Mouse (Mus musculus): Measurements from ENCODE around the gene Bco2. TPM values are rescaled to one million over a fixed set of nuclear protein-coding genes. Genes with fewer than 3 reads are reported as not detected.

Bco2 gene
- total and polyA plus RNA-seq, 3 experiments = 0.07 TPM; not detected in 2

GRCm38 (mm10) chr9:50536603-50537135 lies 18.3 kb downstream of the Bco2 start:
- no peak overlapping the region for H3K9ac ChIP-seq (ENCODE audit: control insufficient read depth, low read depth, low read length, poor library complexity, severe bottlenecking)
- peaks cover 0 to 8% of the 10 kb centered on the region in 2 experiments; a peak in 2 of 4 replicates for H3K36me3 ChIP-seq (ENCODE audit: control insufficient read depth in 1 of 2, insufficient read depth in 2 of 2, low read length in 2 of 2)
- H3K27me3 ChIP-seq (ENCODE audit: control insufficient read depth in 1 of 2, insufficient read depth in 2 of 2, low read length in 2 of 2) = peaks cover 0 to 3% of the 10 kb centered on the region in 2 experiments; a peak in 2 of 4 replicates
- H3K27ac ChIP-seq (ENCODE audit: control insufficient read depth, low read depth, low read length) = no peak overlapping the region
- no peaks in the 10 kb centered on the region for H3K79me2 ChIP-seq (ENCODE audit: control insufficient read depth, insufficient read depth, low read length, poor library complexity)
- DNase-seq (ENCODE audit: low read depth, low spot score) = peak; percentile 47
- TF ChIP-seq POLR2AphosphoS5 (IDR thresholded peaks at IDR 0.05; ENCODE audit: borderline replicate concordance, low read depth, low read length) (no peak), EP300 (IDR thresholded peaks at IDR 0.05; ENCODE audit: low read depth in 1 of 2, low read length in 2 of 2) (0 out of 4 replicates have a peak, but pooled peaks of 1 of the 2 experiments have one; percentile 12), GATA1 (IDR thresholded peaks at IDR 0.05; ENCODE audit: low read depth, low read length) (peak; percentile 24; the same call in 1 of the 2 replicates)
- peaks cover 2 to 14% of the 10 kb centered on the region in 2 experiments; a peak in 3 of 4 replicates for H3K4me1 ChIP-seq (ENCODE audit: control insufficient read depth in 1 of 2, insufficient read depth in 2 of 2, low read length in 2 of 2)
- H3K4me3 ChIP-seq (ENCODE audit: control insufficient read depth in 1 of 2, insufficient read depth in 1 of 2, low read depth in 2 of 2, low read length in 2 of 2) = no peak overlapping the region
- no peaks in the 10 kb centered on the region for H3K9me3 ChIP-seq (replicated peaks; ENCODE audit: insufficient read depth, low read length)

- Histone ChIP-seq H3K4me1 (ENCODE audit: control insufficient read depth in 1 of 2, insufficient read depth in 2 of 2, low read length in 2 of 2) (peaks cover 2 to 14% of the 10 kb centered on the region in 2 experiments; a peak in 3 of 4 replicates), H3K79me2 (ENCODE audit: control insufficient read depth, insufficient read depth, low read length, poor library complexity) (no peaks in the 10 kb centered on the region), H3K27me3 (ENCODE audit: control insufficient read depth in 1 of 2, insufficient read depth in 2 of 2, low read length in 2 of 2) (peaks cover 0 to 1% of the 10 kb centered on the region in 2 experiments; a peak in 1 of 4 replicates), H3K9ac (ENCODE audit: control insufficient read depth, low read depth, low read length, poor library complexity, severe bottlenecking) (no peak overlapping the region), H3K27ac (ENCODE audit: control insufficient read depth, low read depth, low read length) (no peak overlapping the region), H3K4me3 (ENCODE audit: control insufficient read depth in 1 of 2, insufficient read depth in 1 of 2, low read depth in 2 of 2, low read length in 2 of 2) (no peak overlapping the region), H3K36me3 (ENCODE audit: control insufficient read depth in 1 of 2, insufficient read depth in 2 of 2, low read length in 2 of 2) (peaks cover 0 to 8% of the 10 kb centered on the region in 2 experiments; a peak in 2 of 4 replicates), H3K9me3 (replicated peaks; ENCODE audit: insufficient read depth, low read length) (no peaks in the 10 kb centered on the region)
- TF ChIP-seq MAX (IDR thresholded peaks at IDR 0.05; ENCODE audit: low read length) = no peak
- TF ChIP-seq MXI1 (IDR thresholded peaks at IDR 0.05; ENCODE audit: low read depth, low read length) = no peak
- TF ChIP-seq TBP (IDR thresholded peaks at IDR 0.05; ENCODE audit: low read depth, low read length) = no peak
- no peak for TF ChIP-seq ZKSCAN1 (IDR thresholded peaks at IDR 0.05; ENCODE audit: low read depth, low read length)
- no peak for TF ChIP-seq HCFC1 (IDR thresholded peaks at IDR 0.05; ENCODE audit: low read depth, low read length)
- TF ChIP-seq SIN3A (IDR thresholded peaks at IDR 0.05; ENCODE audit: low read length) = no peak
- TF ChIP-seq GABPA (IDR thresholded peaks at IDR 0.05; ENCODE audit: low read depth, low read length) = no peak
- DNase-seq (ENCODE audit: low read depth, low spot score) = no peak
These were observed 19.1 kb downstream of the Bco2 start for GRCm38 (mm10) chr9:50535930-50536329.

GRCm38 (mm10) chr9:50533791-50534190 lies 21.2 kb downstream of the Bco2 start:
- Histone ChIP-seq H3K4me1 (ENCODE audit: control insufficient read depth in 1 of 2, insufficient read depth in 2 of 2, low read length in 2 of 2) (peaks cover 2 to 15% of the 10 kb centered on the region in 2 experiments; a peak in 3 of 4 replicates), H3K36me3 (ENCODE audit: control insufficient read depth in 1 of 2, insufficient read depth in 2 of 2, low read length in 2 of 2) (peaks cover 0 to 10% of the 10 kb centered on the region in 2 experiments; a peak in 2 of 4 replicates), H3K27ac (ENCODE audit: control insufficient read depth, low read depth, low read length) (peak overlapping the region; percentile 86), H3K9me3 (replicated peaks; ENCODE audit: insufficient read depth, low read length) (no peaks in the 10 kb centered on the region), H3K27me3 (ENCODE audit: control insufficient read depth in 1 of 2, insufficient read depth in 2 of 2, low read length in 2 of 2) (peaks cover 0 to 1% of the 10 kb centered on the region in 2 experiments; a peak in 1 of 4 replicates), H3K79me2 (ENCODE audit: control insufficient read depth, insufficient read depth, low read length, poor library complexity) (no peaks in the 10 kb centered on the region), H3K4me3 (ENCODE audit: control insufficient read depth in 1 of 2, insufficient read depth in 1 of 2, low read depth in 2 of 2, low read length in 2 of 2) (peak overlapping the region; percentile 49 to 52), H3K9ac (ENCODE audit: control insufficient read depth, low read depth, low read length, poor library complexity, severe bottlenecking) (peak overlapping the region; percentile 48)
- no peak for DNase-seq (ENCODE audit: low read depth, low spot score)
- TF ChIP-seq POLR2A (IDR thresholded peaks at IDR 0.05; ENCODE audit: control insufficient read depth in 1 of 2, insufficient read depth in 1 of 2, low read depth in 1 of 2, low read length in 2 of 2, poor library complexity in 1 of 2) (no peak), TBP (IDR thresholded peaks at IDR 0.05; ENCODE audit: low read depth, low read length) (no peak), JUND (IDR thresholded peaks at IDR 0.05; ENCODE audit: low read depth, low read length) (no peak), ZNF384 (IDR thresholded peaks at IDR 0.05; ENCODE audit: low read depth, low read length) (peak; percentile 98), MXI1 (IDR thresholded peaks at IDR 0.05; ENCODE audit: low read depth, low read length) (peak; percentile 52), MAFK (IDR thresholded peaks at IDR 0.05; ENCODE audit: borderline replicate concordance, low read depth, low read length) (no peak), CHD2 (IDR thresholded peaks at IDR 0.05; ENCODE audit: low read length) (no peak), ETS1 (IDR thresholded peaks at IDR 0.05; ENCODE audit: low read depth, low read length) (no peak), TAL1 (IDR thresholded peaks at IDR 0.05; ENCODE audit: low read length) (no peak), MYC (IDR thresholded peaks at IDR 0.05; ENCODE audit: low read depth, low read length) (no peak), HCFC1 (IDR thresholded peaks at IDR 0.05; ENCODE audit: low read depth, low read length) (peak; percentile 79), ZKSCAN1 (IDR thresholded peaks at IDR 0.05; ENCODE audit: low read depth, low read length) (no peak), SIN3A (IDR thresholded peaks at IDR 0.05; ENCODE audit: low read length) (peak; percentile 76; the same call in 1 of the 2 replicates), MYB (IDR thresholded peaks at IDR 0.05; ENCODE audit: low read depth, low read length) (no peak), POLR2AphosphoS2 (IDR thresholded peaks at IDR 0.05; ENCODE audit: low read length) (no peak), CHD1 (IDR thresholded peaks at IDR 0.05; ENCODE audit: low read depth, low read length) (no peak), GABPA (IDR thresholded peaks at IDR 0.05; ENCODE audit: low read depth, low read length) (no peak)

Data from MEL (cell line).